Mouse (Mus musculus) left cerebral cortex, postnatal 10 days (tissue): ENCODE results near the gene Cplx2. TPM values are rescaled to one million over a fixed set of nuclear protein-coding genes. Genes with fewer than 3 reads are reported as not detected.

Experiments
- DNase-seq, 2 experiments: peaks; one replicate each; pipeline ENCODE4 v3.0.0; 2021 to 2022; ENCODE audit warnings: low spot score in 2 of 2, mixed read lengths in 1 of 2; ENCODE audit errors: extremely low spot score in 1 of 2
- intact Hi-C: fragments of 180-260 bp; cut with DNase I; formaldehyde crosslinking; loops from one replicate; pipeline ENCODE4 v1.15.1; 2025
- total RNA-seq, 2 experiments: library from RNA; stranded (reverse); gene quantifications; 2 replicates each; pipeline ENCODE4 v1.2.3; 2021

The Cplx2 gene
- total RNA-seq = 100 to 1,000 TPM; 641 to 656 TPM

DNA sequence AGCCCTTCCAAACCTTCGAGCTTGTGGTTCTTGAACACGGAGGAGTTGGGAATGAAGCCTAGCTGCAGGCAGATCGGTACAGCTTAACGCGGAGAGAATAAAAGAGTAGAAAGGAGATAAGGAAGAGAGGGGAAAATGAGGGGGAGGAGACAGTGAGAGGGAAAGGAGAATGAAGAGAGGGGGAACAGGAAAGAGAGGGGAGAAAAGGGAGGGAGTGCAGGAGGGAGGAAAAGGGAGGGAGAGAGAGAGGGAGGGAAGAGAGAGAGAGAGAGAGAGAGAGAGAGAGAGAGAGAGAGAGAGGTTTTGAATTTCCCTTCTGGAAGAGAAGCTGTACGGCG lies at the start of gene Cplx2:
Gene Cplx2 (plus strand): TSS at position 301 of the 338 bp plus-strand sequence.
- no peak for DNase-seq
- intact Hi-C loops = loop anchor here (5.0 kb wide), 4 partner anchors 39 to 254 kb away; no protein-coding TSS in a partner anchor

- peak in 1 of 2 experiments; percentile 64 for DNase-seq
- intact Hi-C loops = loop anchor here (5.0 kb wide), 1 partner anchor 75 kb away; no protein-coding TSS in a partner anchor
Observed at GRCm38 (mm10) chr13:54322396-54323306, 48.5 kb upstream of the Cplx2 start.

DNA sequence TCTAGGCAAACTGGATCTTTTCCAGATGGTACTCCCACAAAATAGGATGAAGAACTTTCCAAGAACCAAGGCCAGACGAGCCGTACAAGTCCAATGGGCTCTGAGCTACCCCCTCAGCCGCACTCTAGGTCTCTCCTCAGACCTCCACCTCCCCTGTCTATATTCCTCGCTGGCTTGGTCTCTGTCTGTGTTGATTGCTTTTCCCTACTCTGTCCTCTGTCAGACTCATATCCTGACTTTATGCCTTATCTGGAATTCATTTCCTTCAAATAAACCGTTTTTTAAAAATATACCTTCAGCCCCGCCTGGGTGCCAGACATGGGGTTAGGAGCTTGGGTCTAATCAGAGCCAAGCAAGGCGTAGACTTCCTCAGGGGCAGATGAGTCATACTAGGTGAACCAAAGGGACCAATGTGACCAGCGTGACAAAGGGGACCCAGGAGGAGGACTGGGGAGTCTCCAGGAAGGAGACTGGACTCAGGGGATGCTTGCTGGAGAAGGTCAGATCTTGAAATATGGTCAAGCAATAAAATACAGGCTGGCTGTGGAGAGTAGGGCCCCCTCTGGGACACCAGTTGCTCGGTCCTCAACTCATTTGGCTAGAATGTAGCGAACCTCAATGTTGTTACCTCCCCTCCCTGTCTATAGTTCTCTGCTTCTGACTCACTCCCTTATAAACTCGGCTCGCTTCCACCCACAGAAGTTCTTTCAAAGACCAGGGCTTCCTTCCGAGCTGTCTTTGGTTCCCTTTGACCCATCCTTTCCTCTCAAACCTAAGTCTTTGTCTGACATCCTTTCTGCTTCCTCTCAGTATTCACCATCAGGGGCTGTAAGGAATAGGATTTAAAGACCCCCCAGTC lies 47.6 kb upstream of the Cplx2 start:
- DNase-seq = no peak
- intact Hi-C loops = loop anchor here (5.0 kb wide), 1 partner anchor 76 kb away; no protein-coding TSS in a partner anchor

- intact Hi-C loops = loop anchor here (5.0 kb wide), 1 partner anchor 77 kb away; no protein-coding TSS in a partner anchor
- DNase-seq = no peak
Observed at GRCm38 (mm10) chr13:54324178-54324577, 47.0 kb upstream of the Cplx2 start.

DNA sequence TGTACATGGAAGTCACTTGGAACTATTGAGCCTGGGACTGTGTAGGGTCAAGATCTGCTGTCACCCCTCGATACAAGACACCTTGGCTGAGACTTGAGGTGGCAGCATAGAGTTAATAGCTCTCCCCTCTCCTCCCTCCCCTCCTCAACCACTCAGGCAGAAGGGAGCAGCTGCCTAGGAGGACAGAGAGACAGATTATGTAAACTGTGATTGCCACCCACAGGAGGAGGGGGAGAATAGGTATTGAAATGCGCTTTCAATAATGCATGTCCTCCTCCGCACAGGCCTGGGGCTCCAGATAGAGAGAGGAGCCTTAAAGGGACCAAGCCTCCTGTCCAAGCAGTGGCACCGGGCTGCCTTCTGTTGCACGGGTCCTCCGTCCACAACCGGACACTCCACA lies 45.3 kb upstream of the Cplx2 start:
- peak in 1 of 2 experiments; percentile 48 for DNase-seq

GRCm38 (mm10) chr13:54326686-54327447 lies 44.3 kb upstream of the Cplx2 start:
- no peak for DNase-seq
- intact Hi-C loops = no loop called here

More for the DNA sequence above, 45.3 kb upstream of the Cplx2 start:
- intact Hi-C loops = no loop called here

GRCm38 (mm10) chr13:54328029-54328428 lies 43.1 kb upstream of the Cplx2 start:
- intact Hi-C loops = no loop called here
- no peak for DNase-seq

DNA sequence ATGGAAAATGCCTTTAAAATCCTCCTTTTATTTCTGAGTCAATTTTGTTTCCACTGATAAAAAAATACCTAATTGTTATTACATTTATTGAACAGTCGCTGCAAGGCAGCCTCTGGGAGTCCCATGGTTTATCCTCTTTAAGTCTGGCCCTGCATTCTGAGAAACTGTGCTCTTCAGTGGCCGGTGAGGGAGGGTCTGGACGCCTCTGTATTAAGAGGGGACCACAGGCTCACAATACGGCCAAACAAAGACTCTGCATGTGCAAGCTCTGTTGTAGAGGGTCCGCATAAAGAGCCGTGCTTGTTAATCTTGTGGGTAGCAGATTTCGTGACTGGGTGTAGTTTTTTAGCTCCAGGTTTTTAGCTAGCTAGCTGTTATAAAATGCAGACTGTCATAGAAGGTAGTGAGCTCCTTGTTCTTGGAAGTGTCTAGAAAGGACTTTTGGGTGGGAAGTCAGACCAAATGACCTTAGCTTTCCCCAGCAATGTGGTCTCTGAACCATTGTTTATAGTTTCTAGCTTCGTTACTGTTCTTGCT lies 42.1 kb upstream of the Cplx2 start:
- DNase-seq = no peak
- intact Hi-C loops = no loop called here

GRCm38 (mm10) chr13:54331825-54332675 lies 39.1 kb upstream of the Cplx2 start:
- peak; percentile 46 to 85 for DNase-seq

DNA sequence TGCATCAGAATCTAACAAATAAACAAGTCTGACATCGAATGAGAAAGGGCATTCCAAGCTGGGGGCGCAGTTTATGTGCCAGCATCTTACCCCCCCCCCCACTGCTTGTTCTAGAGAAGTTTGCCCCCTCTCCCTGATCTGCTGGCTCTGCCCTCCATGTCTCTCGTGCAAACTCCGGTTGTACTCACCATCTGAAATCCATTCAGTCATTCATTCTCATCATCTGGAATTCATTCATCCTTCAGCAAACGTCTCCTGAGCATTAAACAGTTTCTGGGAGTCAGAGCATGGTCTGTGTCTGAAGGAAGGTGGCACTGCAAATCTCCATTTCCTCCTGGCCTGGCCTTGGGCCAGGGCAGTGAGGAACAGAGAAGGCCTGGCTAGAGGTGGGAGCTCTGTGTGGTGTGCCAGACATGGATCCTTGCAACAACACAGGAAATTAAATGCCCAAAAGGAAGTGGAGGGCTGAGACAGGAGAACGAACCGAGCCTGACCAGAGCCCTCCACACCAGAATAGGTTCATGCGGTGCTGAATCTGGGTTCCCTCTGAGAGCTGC lies 38.1 kb upstream of the Cplx2 start:
- DNase-seq = no peak
- intact Hi-C loops = loop anchor here (5.0 kb wide), 1 partner anchor 39 kb away; the partner anchor contains the start of gene Cplx2

More at GRCm38 (mm10) chr13:54331825-54332675, 39.1 kb upstream of the Cplx2 start:
- intact Hi-C loops = loop anchor here (5.0 kb wide), 1 partner anchor 40 kb away; the partner anchor contains the start of gene Cplx2

GRCm38 (mm10) chr13:54337058-54337457 lies 34.1 kb upstream of the Cplx2 start:
- intact Hi-C loops = no loop called here
- DNase-seq = no peak

GRCm38 (mm10) chr13:54337541-54337940 lies 33.6 kb upstream of the Cplx2 start:
- no peak for DNase-seq
- intact Hi-C loops = no loop called here

GRCm38 (mm10) chr13:54338815-54339214 lies 32.3 kb upstream of the Cplx2 start:
- intact Hi-C loops = no loop called here
- no peak for DNase-seq

DNA sequence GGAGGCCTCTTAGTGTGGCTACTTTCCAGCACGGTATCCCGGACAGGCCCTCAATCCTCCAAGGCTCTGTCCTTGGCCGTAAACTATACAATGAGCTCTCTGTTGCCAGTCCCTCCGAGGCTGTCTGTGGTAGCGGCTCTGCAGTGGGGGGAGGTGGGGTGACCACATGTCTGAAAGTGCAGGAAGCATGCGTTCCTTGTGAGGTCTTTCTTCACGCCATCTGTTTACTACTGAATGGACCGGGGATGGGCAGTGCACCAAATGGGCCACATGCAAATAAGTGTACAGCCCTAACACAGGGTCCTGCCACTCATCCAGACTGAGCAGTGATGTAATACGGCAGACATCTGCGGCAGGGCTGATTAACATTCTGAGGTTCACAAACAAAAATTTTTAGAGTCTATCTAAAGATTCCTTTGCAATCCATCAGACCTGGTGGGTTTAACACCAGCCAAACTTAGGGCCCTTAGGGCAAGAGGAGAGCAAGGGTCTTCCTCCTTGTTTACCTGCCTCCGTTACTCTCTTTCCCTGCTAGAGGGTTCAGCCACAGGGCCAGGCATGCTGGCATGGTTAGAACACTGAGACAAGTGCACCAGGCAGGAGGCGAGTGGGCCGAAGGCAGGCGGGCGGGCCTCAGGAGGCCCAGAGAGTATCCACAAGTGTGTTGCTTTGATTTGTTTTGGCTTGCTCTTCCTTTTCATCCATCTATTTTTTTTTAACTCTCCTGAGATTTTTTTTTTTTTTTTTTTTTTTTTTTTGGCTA lies 25.1 kb upstream of the Cplx2 start:
- intact Hi-C loops = no loop called here
- DNase-seq = no peak

DNA sequence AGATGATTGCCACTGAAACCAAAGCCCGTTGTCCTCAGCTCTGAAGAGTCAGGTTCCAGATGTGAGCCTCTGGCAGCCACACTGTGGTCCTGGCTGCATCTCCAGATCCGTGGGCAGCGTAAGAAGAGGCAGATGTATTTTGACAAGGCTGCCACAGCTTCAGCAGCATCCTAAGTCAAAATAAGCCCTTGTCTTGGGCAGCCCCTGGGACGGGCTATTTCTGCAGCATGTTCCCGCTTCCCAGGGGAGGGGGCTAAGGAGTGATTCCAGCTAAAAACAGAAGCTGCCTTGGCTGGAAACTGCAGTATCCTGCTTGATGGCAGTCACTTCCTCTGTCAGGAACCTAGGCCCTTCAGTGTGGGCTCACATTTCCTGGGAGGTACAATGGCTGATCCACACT lies 23.1 kb upstream of the Cplx2 start:
- DNase-seq = no peak
- intact Hi-C loops = no loop called here

DNA sequence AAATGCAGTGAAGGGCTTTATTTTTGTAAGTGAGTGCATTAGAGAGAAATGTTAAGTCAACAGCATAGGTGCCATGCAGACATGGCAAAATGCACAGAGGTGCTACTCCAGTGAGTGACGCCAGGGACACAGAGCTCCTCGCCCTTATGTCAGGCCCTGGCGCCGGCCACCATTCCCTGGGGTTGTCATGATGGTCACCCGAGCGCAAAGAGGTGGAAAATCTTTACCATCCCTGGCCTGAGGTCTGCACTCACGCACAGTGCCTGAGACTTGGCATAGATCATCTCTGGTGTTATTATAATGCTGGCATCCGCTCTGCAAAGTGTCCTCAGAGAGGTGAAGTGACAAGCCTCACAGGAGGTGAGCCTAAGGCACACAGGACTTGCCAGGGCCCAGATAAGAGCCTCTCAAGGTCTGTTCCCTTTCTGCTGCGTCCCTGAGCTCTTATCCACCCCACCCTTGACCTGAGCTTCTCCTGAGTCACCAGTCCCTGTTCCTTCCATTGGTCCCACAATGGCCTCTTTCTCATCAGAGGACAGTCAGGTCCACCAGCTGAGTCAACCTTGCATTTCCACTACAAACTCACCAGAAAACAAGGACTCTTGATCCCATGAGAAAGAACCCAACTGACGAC lies 21.9 kb upstream of the Cplx2 start:
- intact Hi-C loops = no loop called here
- no peak for DNase-seq
